Mouse (Mus musculus) forebrain, postnatal 0 days (tissue): ENCODE results near the gene Gm28230. TPM values are rescaled to one million over a fixed set of nuclear protein-coding genes. Genes with fewer than 3 reads are reported as not detected.

Experiments
- ATAC-seq: fragments of 200-750 bp; cut with Nextera tagmentation; 2 replicates; pipeline ENCODE4 v1.8.0; 2017; ENCODE audit warnings: mild to moderate bottlenecking, moderate library complexity
- DNase-seq: peaks from one replicate; pipeline ENCODE4 v3.0.0-alpha.2; 2015
- H3K27ac ChIP-seq: fragments of 300-500 bp; sonication (generic); 2 replicates; pipeline ENCODE4 v1.5.1; 2014; ENCODE audit warnings: low read depth, mild to moderate bottlenecking, antibody characterized with exemption, low read length, moderate library complexity, mixed read lengths
- H3K27me3 ChIP-seq: fragments of 300-500 bp; sonication (generic); 2 replicates; pipeline ENCODE4 v1.6.1; 2014; ENCODE audit warnings: mild to moderate bottlenecking, low read length, mixed read lengths; ENCODE audit not compliant: insufficient read depth
- H3K36me3 ChIP-seq: fragments of 300-500 bp; sonication (generic); 2 replicates; pipeline ENCODE4 v1.6.1; 2014; ENCODE audit warnings: mild to moderate bottlenecking, moderate library complexity; ENCODE audit not compliant: insufficient read depth
- H3K4me1 ChIP-seq: fragments of 300-500 bp; sonication (generic); 2 replicates; pipeline ENCODE4 v1.6.1; 2014; ENCODE audit warnings: antibody characterized with exemption; ENCODE audit not compliant: insufficient read depth
- H3K4me2 ChIP-seq: fragments of 300-500 bp; sonication (generic); 2 replicates; pipeline ENCODE4 v1.6.1; 2014; ENCODE audit warnings: low read depth, mild to moderate bottlenecking, moderate library complexity
- H3K4me3 ChIP-seq: fragments of 300-500 bp; sonication (generic); 2 replicates; pipeline ENCODE4 v1.5.1; 2014; ENCODE audit warnings: low read depth, low read length, mixed read lengths
- H3K9ac ChIP-seq: fragments of 300-500 bp; sonication (generic); 2 replicates; pipeline ENCODE4 v1.6.1; 2014; ENCODE audit warnings: mild to moderate bottlenecking
- H3K9me3 ChIP-seq: fragments of 300-500 bp; sonication (generic); 2 replicates; pipeline ENCODE4 v1.6.1; 2016; ENCODE audit warnings: low read length
- CTCF ChIP-seq: sonication (generic); IDR thresholded peaks from 2 replicates; pipeline ENCODE4 v1.5.1; 2016; ENCODE audit warnings: antibody characterized with exemption, control low read depth, low read depth
- WGBS: fragments of 180-500 bp; shearing (Covaris S2); extraction: QIAGEN DNeasy Blood & Tissue Kit; methylation state at CpG from one replicate; pipeline ENCODE4 v1.1.7; 2014; 5-methylcytosine and 5-hydroxymethylcytosine counted together
- polyA plus RNA-seq: library from polyadenylated mRNA; unstranded; fragments of >200 nt; fragmentation: Nextera tagmentation; extraction: Ambion mirVana; gene quantifications from 2 replicates; pipeline ENCODE4 v1.2.1, GENCODE M21; 2015
- total RNA-seq: library from RNA; depleted of rRNA; stranded (reverse); fragments of >200 nt; gene quantifications from 2 replicates; pipeline ENCODE4 v1.2.3, GENCODE M21; 2014

Gm28230 gene
- total and polyA plus RNA-seq, 2 experiments from 2014 or later = not detected

GRCm38 (mm10) chr2:74748436-74748995 is 22.0 kb downstream of the Gm28230 start:
- Histone ChIP-seq H3K4me1 (no peaks in the 10 kb centered on the region), H3K4me2 (no peak overlapping the region), H3K27ac (no peak overlapping the region), H3K4me3 (no peak overlapping the region), H3K27me3 (peaks cover 96% of the 10 kb centered on the region), H3K9me3 (no peaks in the 10 kb centered on the region), H3K36me3 (no peaks in the 10 kb centered on the region), H3K9ac (no peak overlapping the region)
- peak; percentile 59 for DNase-seq
- WGBS = 6% methylated on average over 9 of the region's 9 CpGs
- TF ChIP-seq CTCF = no peak
- ATAC-seq = no peak

- H3K4me2 ChIP-seq = 0 out of 2 replicates have a peak overlapping the region, but pooled peaks have one; percentile 4
- no peak overlapping the region for H3K27ac ChIP-seq
- H3K36me3 ChIP-seq = no peaks in the 10 kb centered on the region
- H3K9me3 ChIP-seq = no peaks in the 10 kb centered on the region
- no peak overlapping the region for H3K4me3 ChIP-seq
- WGBS = under 1% methylated on average over 47 of the region's 47 CpGs
- H3K27me3 ChIP-seq = peaks cover 96% of the 10 kb centered on the region
- no peaks in the 10 kb centered on the region for H3K4me1 ChIP-seq
- no peak overlapping the region for H3K9ac ChIP-seq
- DNase-seq = no peak
- TF ChIP-seq CTCF = no peak
- peak; percentile 36; the same call in 1 of the 2 replicates for ATAC-seq
These were observed 23.0 kb downstream of the Gm28230 start for GRCm38 (mm10) chr2:74749337-74750121.

GRCm38 (mm10) chr2:74750731-74751250 is 24.3 kb downstream of the Gm28230 start:
- no peak for DNase-seq
- Histone ChIP-seq H3K36me3 (no peaks in the 10 kb centered on the region), H3K4me1 (no peaks in the 10 kb centered on the region), H3K27me3 (peaks cover 93% of the 10 kb centered on the region), H3K9ac (no peak overlapping the region), H3K9me3 (no peaks in the 10 kb centered on the region), H3K4me2 (no peak overlapping the region), H3K27ac (no peak overlapping the region), H3K4me3 (no peak overlapping the region)
- no peak for ATAC-seq
- WGBS = 13% methylated on average over 5 of the region's 5 CpGs
- TF ChIP-seq CTCF = no peak

- no peak overlapping the region for H3K4me3 ChIP-seq
- H3K4me2 ChIP-seq = no peak overlapping the region
- no peaks in the 10 kb centered on the region for H3K36me3 ChIP-seq
- WGBS = 69% methylated on average over 1 of the region's 1 CpGs
- no peak for TF ChIP-seq CTCF
- 0 out of 2 replicates have a peak, but pooled peaks cover 3% of the 10 kb centered on the region for H3K9me3 ChIP-seq
- no peak overlapping the region for H3K27ac ChIP-seq
- ATAC-seq = no peak
- no peak for DNase-seq
- no peaks in the 10 kb centered on the region for H3K4me1 ChIP-seq
- no peak overlapping the region for H3K9ac ChIP-seq
- H3K27me3 ChIP-seq = peaks cover 95% of the 10 kb centered on the region
These were observed 25.3 kb downstream of the Gm28230 start for GRCm38 (mm10) chr2:74751861-74752260.

- Histone ChIP-seq H3K4me2 (no peak overlapping the region), H3K4me1 (no peaks in the 10 kb centered on the region), H3K9me3 (0 out of 2 replicates have a peak, but pooled peaks cover 3% of the 10 kb centered on the region), H3K9ac (no peak overlapping the region), H3K4me3 (no peak overlapping the region), H3K27me3 (peaks cover 95% of the 10 kb centered on the region), H3K27ac (no peak overlapping the region), H3K36me3 (no peaks in the 10 kb centered on the region)
- DNase-seq (no peak), ATAC-seq (no peak)
- TF ChIP-seq CTCF = no peak
- WGBS = 1% methylated on average over 45 of the region's 45 CpGs
These were observed 26.1 kb downstream of the Gm28230 start for GRCm38 (mm10) chr2:74752431-74753174.

- DNase-seq (no peak), ATAC-seq (no peak)
- H3K36me3 ChIP-seq = no peaks in the 10 kb centered on the region
- 0 out of 2 replicates have a peak, but pooled peaks cover 3% of the 10 kb centered on the region for H3K9me3 ChIP-seq
- WGBS = 2% methylated on average over 25 of the region's 25 CpGs
- H3K4me1 ChIP-seq = no peaks in the 10 kb centered on the region
- no peak overlapping the region for H3K4me3 ChIP-seq
- H3K9ac ChIP-seq = no peak overlapping the region
- no peak overlapping the region for H3K4me2 ChIP-seq
- peaks cover 95% of the 10 kb centered on the region for H3K27me3 ChIP-seq
- no peak overlapping the region for H3K27ac ChIP-seq
- no peak for TF ChIP-seq CTCF
These were observed 26.6 kb downstream of the Gm28230 start for GRCm38 (mm10) chr2:74753175-74753523.
